30 mouse cellular contexts compared by ENCODE assay signal in the genomic region with DNA sequence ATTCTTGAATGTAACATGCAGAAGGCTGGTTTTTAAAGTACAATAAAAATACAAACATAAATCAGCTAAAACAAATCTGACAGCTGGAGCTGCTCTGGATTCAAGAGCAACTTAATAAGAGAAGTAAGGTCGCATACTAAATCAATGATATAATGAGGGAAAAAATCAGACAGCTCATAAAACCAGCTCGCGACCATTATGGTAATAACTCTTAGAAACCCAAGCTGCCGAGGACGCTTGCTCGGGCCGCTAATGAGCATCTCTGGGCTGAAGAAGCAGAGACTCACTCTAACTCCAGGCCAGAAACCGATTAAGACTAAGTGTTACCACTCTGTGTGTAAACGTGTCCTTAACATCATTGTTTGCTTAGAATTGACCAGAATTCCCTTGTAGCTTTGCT. TPM values are rescaled to one million over a fixed set of nuclear protein-coding genes. Genes with fewer than 3 reads are reported as not detected.
DNase-seq lines count a peak whose midpoint lies in the region; ATAC-seq and TF ChIP-seq lines count a peak whose summit lies in the region.
"Had no signal": no experiment of that assay in that cellular context is flagged by ENCODE, and none has a peak within 500 bp of the region (broad histone marks: within the 10 kb centered on the region; RNA-seq: fewer than 3 reads in every experiment).

No protein-coding gene starts in this region.

- H3K36me3 ChIP-seq in hindbrain, postnatal 0 days (ENCODE audit: insufficient read depth, low read length), result no peaks in the 10 kb centered on the region
- H3K36me3 ChIP-seq: embryonic facial prominence, embryonic 13.5 days; forebrain, embryonic 10.5 days; G1E; heart, embryonic 13.5 days; neural tube, embryonic 12.5 days; stomach, embryonic 15.5 days had no signal

- H3K27ac ChIP-seq in hindbrain, postnatal 0 days, result no peak overlapping the region
- H3K27ac ChIP-seq: embryonic facial prominence, embryonic 13.5 days; forebrain, embryonic 10.5 days; heart, embryonic 13.5 days; hindbrain, embryonic 14.5 days; liver, embryonic 14.5 days; macrophage; neural tube, embryonic 12.5 days; stomach, embryonic 15.5 days had no signal

- no peaks in the 10 kb centered on the region for H3K9me3 ChIP-seq in hindbrain, postnatal 0 days (ENCODE audit: low read length)
- H3K9me3 ChIP-seq: embryonic facial prominence, embryonic 13.5 days; forebrain, embryonic 10.5 days; G1E; heart, embryonic 13.5 days; neural tube, embryonic 12.5 days; stomach, embryonic 15.5 days had no signal

- H3K9ac ChIP-seq in hindbrain, postnatal 0 days (replicated peaks; ENCODE audit: low read length), result no peak overlapping the region
- H3K9ac ChIP-seq: embryonic facial prominence, embryonic 13.5 days; forebrain, postnatal 0 days; heart, embryonic 13.5 days; hindbrain, embryonic 14.5 days; liver, embryonic 14.5 days; neural tube, embryonic 12.5 days; stomach, embryonic 15.5 days had no signal

- no peaks in the 10 kb centered on the region for H3K27me3 ChIP-seq in hindbrain, postnatal 0 days (ENCODE audit: insufficient read depth, low read length)
- H3K27me3 ChIP-seq: embryonic facial prominence, embryonic 13.5 days; heart, embryonic 13.5 days; neural tube, embryonic 12.5 days; stomach, embryonic 15.5 days had no signal

- no peak overlapping the region for H3K4me3 ChIP-seq in hindbrain, postnatal 0 days (ENCODE audit: low read length)
- H3K4me3 ChIP-seq: embryonic facial prominence, embryonic 13.5 days; forebrain, embryonic 10.5 days; heart, embryonic 13.5 days; neural tube, embryonic 12.5 days; stomach, embryonic 15.5 days had no signal

- no peak overlapping the region for H3K4me2 ChIP-seq in hindbrain, postnatal 0 days (ENCODE audit: low read depth, low read length)
- H3K4me2 ChIP-seq: embryonic facial prominence, embryonic 13.5 days; heart, embryonic 13.5 days; hindbrain, embryonic 14.5 days; neural tube, embryonic 12.5 days; stomach, embryonic 15.5 days had no signal

- no peak for ATAC-seq in hindbrain, postnatal 0 days
- ATAC-seq: forebrain, postnatal 0 days; inflammation-experienced regulatory T-cells, adult 6 months; midbrain, embryonic 16.5 days had no signal

- intact Hi-C loops in left cerebral cortex, postnatal 14 days (cut with DNase I), result no loop called here

- H3K4me1 ChIP-seq in hindbrain, postnatal 0 days (ENCODE audit: insufficient read depth, low read length), result no peaks in the 10 kb centered on the region
- H3K4me1 ChIP-seq: embryonic facial prominence, embryonic 13.5 days; forebrain, embryonic 10.5 days; neural tube, embryonic 12.5 days; stomach, embryonic 15.5 days had no signal

- DNase-seq in embryo, embryonic 11 days, result peak; percentile 24
- DNase-seq in embryo, embryonic 10 days (ENCODE audit: low spot score), result no peak
- peak; percentile 38 for DNase-seq in kidney, postnatal 14 days
- DNase-seq in kidney, adult 18-20 months, result no peak
- DNase-seq in retina, postnatal 1 day, result peak; percentile 5
- DNase-seq in retina, embryonic 14.5 days (ENCODE audit: low spot score), result no peak
- DNase-seq in left cerebral cortex, postnatal 14 days (ENCODE audit: low spot score in 2 of 2), result no peak
- no peak for DNase-seq in hindbrain, postnatal 0 days (ENCODE audit: low spot score)
- DNase-seq: adrenal gland, adult 8-10 months; cerebellum, adult 18-20 months; cerebellum, postnatal 10 days; forebrain, postnatal 0 days; gastrocnemius, postnatal 10 days; heart, postnatal 10 days; kidney, adult 8-10 months; liver; lung, adult 2 months; lung, postnatal 10 days; right cerebral cortex, postnatal 25 days had no signal

- TF ChIP-seq CTCF in hindbrain, postnatal 0 days (IDR thresholded peaks at IDR 0.05; ENCODE audit: low read depth), result no peak

- WGBS in hindbrain, postnatal 0 days, result 81% methylated on average over 9 of the region's 9 CpGs

RNA-seq across cellular contexts. Expression of gene Edn1, which starts 31.2 kb away (rescaled TPM):
- 1 to 10 TPM; 4.0 to 4.2 TPM for total RNA-seq in left cerebral cortex, postnatal 14 days (2021)
- 2.9 and 3.0 TPM in 2 replicates for total RNA-seq in hindbrain, postnatal 0 days (2014; rRNA removed)
- 3.3 TPM in 2 replicates for polyA plus RNA-seq in hindbrain, postnatal 0 days (2015; fragmentation: Nextera tagmentation; extraction: Ambion mirVana)
- polyA plus RNA-seq: G1E; inflammation-experienced regulatory T-cells, adult 6 months had no signal

Comparison
In these comparisons a context has a peak if more than half of its experiments do, and no peak if none do; other contexts are left out.
1. DNase-seq: peak in embryo, embryonic 11 days (single experiment), kidney, postnatal 14 days (single experiment) and retina, postnatal 1 day (single experiment); none in embryo, embryonic 10 days (single experiment), kidney, adult 18-20 months (single experiment), retina, embryonic 14.5 days (single experiment), left cerebral cortex, postnatal 14 days (0 of 2) and hindbrain, postnatal 0 days (single experiment).